ENCODE assay signal across 8 mouse cellular contexts in genomic region chr8:71273151-71273510, GRCm38 (mm10). TPM values are rescaled to one million over a fixed set of nuclear protein-coding genes. Genes with fewer than 3 reads are reported as not detected.
DNase-seq lines count a peak whose midpoint lies in the region; ATAC-seq lines count a peak whose summit lies in the region.

No protein-coding gene starts in this region.

- H3K4me2 ChIP-seq in embryonic facial prominence, embryonic 15.5 days (replicated peaks) = peak overlapping the region; percentile 78
- peak overlapping the region; percentile 87 for H3K4me2 ChIP-seq in heart, embryonic 13.5 days
- peak overlapping the region; percentile 58 for H3K4me2 ChIP-seq in kidney, embryonic 16.5 days (replicated peaks; ENCODE audit: low read depth, low read length)
- H3K4me2 ChIP-seq in liver, embryonic 16.5 days (ENCODE audit: low read depth, low read length) = peak overlapping the region; percentile 88
- H3K4me2 ChIP-seq in stomach, embryonic 15.5 days = peak overlapping the region; percentile 75

- ATAC-seq in embryonic facial prominence, embryonic 15.5 days (ENCODE audit: insufficient number of reproducible peaks, low FRiP score, low TSS enrichment, low read depth) = no peak
- no peak for ATAC-seq in heart, embryonic 13.5 days (ENCODE audit: extremely low read depth, insufficient number of reproducible peaks, low FRiP score, low TSS enrichment)
- ATAC-seq in kidney, embryonic 16.5 days (ENCODE audit: low FRiP score, low TSS enrichment) = peak; percentile 9
- no peak for ATAC-seq in liver, embryonic 16.5 days (ENCODE audit: low read depth)
- no peak for ATAC-seq in stomach, embryonic 15.5 days (ENCODE audit: insufficient read depth, low FRiP score, low read depth)

- H3K9ac ChIP-seq in embryonic facial prominence, embryonic 15.5 days = peak overlapping the region; percentile 49
- H3K9ac ChIP-seq in heart, embryonic 13.5 days = peak overlapping the region; percentile 90
- peak overlapping the region; percentile 68 for H3K9ac ChIP-seq in kidney, embryonic 16.5 days (replicated peaks; ENCODE audit: low read length)
- peak overlapping the region; percentile 88 for H3K9ac ChIP-seq in liver, embryonic 16.5 days (ENCODE audit: low read depth, low read length)
- H3K9ac ChIP-seq in stomach, embryonic 15.5 days = peak overlapping the region; percentile 68

- peak overlapping the region; percentile 89 for H3K4me3 ChIP-seq in embryonic facial prominence, embryonic 15.5 days (replicated peaks)
- peak overlapping the region; percentile 88 for H3K4me3 ChIP-seq in heart, embryonic 13.5 days
- peak overlapping the region; percentile 63 for H3K4me3 ChIP-seq in kidney, embryonic 16.5 days (ENCODE audit: low read length)
- H3K4me3 ChIP-seq in liver, embryonic 16.5 days (ENCODE audit: low read depth, low read length) = peak overlapping the region; percentile 87
- H3K4me3 ChIP-seq in stomach, embryonic 15.5 days (replicated peaks) = peak overlapping the region; percentile 81

- DNase-seq in 416B (ENCODE audit: low read depth) = peak; percentile 82
- peak; percentile 49 to 62 for DNase-seq in adrenal gland, adult 18-20 months (ENCODE audit: low spot score in 2 of 2)
- DNase-seq in neural tube, embryonic 10.5 days (ENCODE audit: extremely low spot score, low spot score) = peak; percentile 56

- H3K27me3 ChIP-seq in embryonic facial prominence, embryonic 15.5 days = no peaks in the 10 kb centered on the region
- no peaks in the 10 kb centered on the region for H3K27me3 ChIP-seq in heart, embryonic 13.5 days (replicated peaks)
- H3K27me3 ChIP-seq in kidney, embryonic 16.5 days (ENCODE audit: insufficient read depth, low read length) = no peaks in the 10 kb centered on the region
- no peaks in the 10 kb centered on the region for H3K27me3 ChIP-seq in liver, embryonic 16.5 days (ENCODE audit: control insufficient read depth, insufficient read depth, low read depth, low read length)
- H3K27me3 ChIP-seq in stomach, embryonic 15.5 days (replicated peaks) = no peaks in the 10 kb centered on the region

- peak overlapping the region; percentile 83 for H3K27ac ChIP-seq in embryonic facial prominence, embryonic 15.5 days (replicated peaks)
- H3K27ac ChIP-seq in heart, embryonic 13.5 days (replicated peaks) = peak overlapping the region; percentile 91
- peak overlapping the region; percentile 63 for H3K27ac ChIP-seq in kidney, embryonic 16.5 days (ENCODE audit: low read length)
- H3K27ac ChIP-seq in liver, embryonic 16.5 days (ENCODE audit: low read length) = peak overlapping the region; percentile 83
- H3K27ac ChIP-seq in stomach, embryonic 15.5 days = peak overlapping the region; percentile 89

- H3K4me1 ChIP-seq in embryonic facial prominence, embryonic 15.5 days = peaks cover 31% of the 10 kb centered on the region
- H3K4me1 ChIP-seq in heart, embryonic 13.5 days = peaks cover 59% of the 10 kb centered on the region
- H3K4me1 ChIP-seq in kidney, embryonic 16.5 days (ENCODE audit: insufficient read depth, low read length) = peaks cover 14% of the 10 kb centered on the region
- H3K4me1 ChIP-seq in liver, embryonic 16.5 days (ENCODE audit: control insufficient read depth, low read depth, low read length) = peaks cover 23% of the 10 kb centered on the region
- H3K4me1 ChIP-seq in stomach, embryonic 15.5 days = peaks cover 14% of the 10 kb centered on the region

- no peaks in the 10 kb centered on the region for H3K9me3 ChIP-seq in embryonic facial prominence, embryonic 15.5 days (replicated peaks)
- H3K9me3 ChIP-seq in heart, embryonic 13.5 days = no peaks in the 10 kb centered on the region
- H3K9me3 ChIP-seq in kidney, embryonic 16.5 days (ENCODE audit: low read length) = no peaks in the 10 kb centered on the region
- H3K9me3 ChIP-seq in liver, embryonic 16.5 days (replicated peaks; ENCODE audit: control insufficient read depth, low read length) = no peaks in the 10 kb centered on the region
- no peaks in the 10 kb centered on the region for H3K9me3 ChIP-seq in stomach, embryonic 15.5 days

- under 1% methylated on average over 14 of the region's 14 CpGs for WGBS in embryonic facial prominence, embryonic 15.5 days
- under 1% methylated on average over 14 of the region's 14 CpGs for WGBS in heart, embryonic 13.5 days
- WGBS in kidney, embryonic 16.5 days = 0% methylated on average over 14 of the region's 14 CpGs
- under 1% methylated on average over 14 of the region's 14 CpGs for WGBS in liver, embryonic 16.5 days (ENCODE audit: insufficient replicate concordance)
- WGBS in stomach, embryonic 15.5 days = under 1% methylated on average over 14 of the region's 14 CpGs

- 0 out of 2 replicates have a peak, but pooled peaks cover 4% of the 10 kb centered on the region for H3K36me3 ChIP-seq in embryonic facial prominence, embryonic 15.5 days
- peaks cover 42% of the 10 kb centered on the region for H3K36me3 ChIP-seq in heart, embryonic 13.5 days
- no peaks in the 10 kb centered on the region for H3K36me3 ChIP-seq in kidney, embryonic 16.5 days (ENCODE audit: insufficient read depth, low read length)
- H3K36me3 ChIP-seq in liver, embryonic 16.5 days (ENCODE audit: control insufficient read depth, insufficient read depth) = no peaks in the 10 kb centered on the region; the same call in 1 of the 2 replicates
- H3K36me3 ChIP-seq in stomach, embryonic 15.5 days = no peaks in the 10 kb centered on the region

RNA-seq across cellular contexts. Expression of gene Haus8, which starts 0.4 kb away (rescaled TPM):
- total RNA-seq in adrenal gland, adult 18-20 months (2021) = 10 to 100 TPM; 11.1 to 12.8 TPM
- 47.2 and 48.6 TPM in 2 replicates for polyA plus RNA-seq in embryonic facial prominence, embryonic 15.5 days (2015; fragmentation: Nextera tagmentation; extraction: Ambion mirVana)
- polyA plus RNA-seq in heart, embryonic 13.5 days (2015; fragmentation: Nextera tagmentation; extraction: Ambion mirVana) = 126 and 154 TPM in 2 replicates
- 58.6 and 62.1 TPM in 2 replicates for polyA plus RNA-seq in kidney, embryonic 16.5 days (2015; fragmentation: Nextera tagmentation; extraction: Ambion mirVana)
- polyA plus RNA-seq in liver, embryonic 16.5 days (2015; fragmentation: Nextera tagmentation; extraction: Ambion mirVana) = 42.8 and 47.1 TPM in 2 replicates
- 49.9 and 53.7 TPM in 2 replicates for polyA plus RNA-seq in stomach, embryonic 15.5 days (2015; fragmentation: Nextera tagmentation; extraction: Ambion mirVana)

RNA-seq across cellular contexts. Expression of gene Myo9b, which starts 0.6 kb away (rescaled TPM):
- 10 to 100 TPM; 32.3 to 33.9 TPM for total RNA-seq in adrenal gland, adult 18-20 months (2021)
- polyA plus RNA-seq in embryonic facial prominence, embryonic 15.5 days (2015; fragmentation: Nextera tagmentation; extraction: Ambion mirVana) = 24.0 and 27.0 TPM in 2 replicates
- 14.5 and 16.3 TPM in 2 replicates for polyA plus RNA-seq in heart, embryonic 13.5 days (2015; fragmentation: Nextera tagmentation; extraction: Ambion mirVana)
- 21.2 and 23.6 TPM in 2 replicates for polyA plus RNA-seq in kidney, embryonic 16.5 days (2015; fragmentation: Nextera tagmentation; extraction: Ambion mirVana)
- polyA plus RNA-seq in liver, embryonic 16.5 days (2015; fragmentation: Nextera tagmentation; extraction: Ambion mirVana) = 7.4 and 7.8 TPM in 2 replicates
- polyA plus RNA-seq in stomach, embryonic 15.5 days (2015; fragmentation: Nextera tagmentation; extraction: Ambion mirVana) = 17.8 and 22.7 TPM in 2 replicates
